Mouse (Mus musculus): ENCODE measurements at regions not wholly inside any gene's neighbourhood (a gene's known extent, or its start where the extent isn't known, plus 50 kb on each side); places are given as distances from the start of the nearest gene placed in this dataset.
A peak's percentile ranks its signal among the peaks of the same experiment; 100 is the strongest.

DNA sequence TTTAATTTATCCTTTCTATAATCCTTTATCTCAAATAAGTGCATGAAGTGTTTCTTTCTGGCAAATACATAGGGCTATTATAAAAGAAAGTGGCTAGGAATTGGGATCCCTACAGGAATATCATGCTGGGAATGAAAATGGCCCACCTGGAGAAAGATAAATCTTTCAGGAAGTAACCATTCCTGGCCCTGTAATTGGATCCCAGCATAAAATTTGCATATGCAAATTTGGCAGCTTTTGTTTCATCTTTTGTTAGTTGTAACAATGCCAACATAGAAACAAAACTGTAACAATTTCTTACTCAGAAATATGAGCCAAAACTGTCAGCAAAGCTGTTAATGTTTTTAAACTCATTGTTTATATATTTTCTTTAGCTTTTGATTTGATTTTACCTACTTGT, 430.0 kb upstream of the Gm20594 start:
- no peak for DNase-seq (ENCODE audit: low read depth, low spot score)

DNA sequence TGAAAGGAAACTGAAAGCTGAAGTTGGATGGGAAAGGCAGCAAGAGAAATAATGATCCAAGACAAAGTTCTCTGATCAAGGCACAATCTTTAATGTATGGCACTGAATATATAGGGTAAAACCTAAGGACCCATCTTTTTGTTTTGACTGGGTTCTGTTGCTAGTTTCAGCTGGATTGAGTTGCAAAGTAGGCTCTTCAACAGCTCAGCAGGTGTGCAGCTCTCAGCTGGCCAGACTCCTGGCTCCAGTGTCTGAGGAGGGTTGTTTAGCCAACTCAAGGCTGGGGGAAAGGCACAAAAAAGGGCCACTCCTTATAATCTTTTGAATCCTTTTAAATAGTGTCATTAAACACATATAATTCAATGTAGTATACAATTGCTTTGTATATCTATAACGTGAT, 416.6 kb upstream of the Gm20594 start:
- Histone ChIP-seq H3K4me3 (ENCODE audit: insufficient read depth in 1 of 2, low read depth in 1 of 2, low read length in 2 of 2, poor library complexity in 1 of 2, severe bottlenecking in 1 of 2) (no peak overlapping the region), H3K9me3 (ENCODE audit: control insufficient read depth, insufficient read depth, low read depth, low read length) (no peaks in the 10 kb centered on the region), H3K27ac (ENCODE audit: insufficient read depth, low read depth, low read length, poor library complexity, severe bottlenecking) (no peak overlapping the region), H3K4me1 (ENCODE audit: control insufficient read depth in 2 of 2, insufficient read depth in 2 of 2, low read length in 2 of 2, poor library complexity in 1 of 2) (no peaks in the 10 kb centered on the region), H3K36me3 (ENCODE audit: control insufficient read depth, insufficient read depth, low read length, poor library complexity, severe bottlenecking) (no peaks in the 10 kb centered on the region), H3K9ac (ENCODE audit: insufficient read depth, low read depth, low read length, poor library complexity, severe bottlenecking) (no peak overlapping the region)
- DNase-seq (ENCODE audit: low read depth, low spot score) = no peak
- TF ChIP-seq ZC3H11A (IDR thresholded peaks at IDR 0.05; ENCODE audit: borderline replicate concordance, low read depth, low read length) (no peak), CHD2 (IDR thresholded peaks at IDR 0.05; ENCODE audit: low read depth, low read length) (no peak), HCFC1 (IDR thresholded peaks at IDR 0.05; ENCODE audit: borderline replicate concordance, insufficient read depth, low read length) (no peak), ZNF384 (IDR thresholded peaks at IDR 0.05; ENCODE audit: low read depth, low read length) (no peak), MAFK (IDR thresholded peaks at IDR 0.05; ENCODE audit: insufficient read depth, low read depth, low read length) (no peak)
- in situ Hi-C loops (cut with MboI; ENCODE audit: low sequenced_read_pairs in 2 of 2, unreplicated experiment in 2 of 2) = no loop called here

More for the DNA sequence above, 430.0 kb upstream of the Gm20594 start:
- H3K9ac ChIP-seq (ENCODE audit: insufficient read depth, low read depth, low read length, poor library complexity, severe bottlenecking) = no peak overlapping the region
- H3K4me1 ChIP-seq (ENCODE audit: control insufficient read depth in 2 of 2, insufficient read depth in 2 of 2, low read length in 2 of 2, poor library complexity in 1 of 2) = no peaks in the 10 kb centered on the region
- H3K4me3 ChIP-seq (ENCODE audit: insufficient read depth in 1 of 2, low read depth in 1 of 2, low read length in 2 of 2, poor library complexity in 1 of 2, severe bottlenecking in 1 of 2) = no peak overlapping the region
- in situ Hi-C loops (cut with MboI; ENCODE audit: low sequenced_read_pairs in 2 of 2, unreplicated experiment in 2 of 2) = no loop called here
- no peaks in the 10 kb centered on the region for H3K9me3 ChIP-seq (ENCODE audit: control insufficient read depth, insufficient read depth, low read depth, low read length)
- TF ChIP-seq HCFC1 (IDR thresholded peaks at IDR 0.05; ENCODE audit: borderline replicate concordance, insufficient read depth, low read length) (no peak), CHD2 (IDR thresholded peaks at IDR 0.05; ENCODE audit: low read depth, low read length) (no peak), ZC3H11A (IDR thresholded peaks at IDR 0.05; ENCODE audit: borderline replicate concordance, low read depth, low read length) (no peak), ZNF384 (IDR thresholded peaks at IDR 0.05; ENCODE audit: low read depth, low read length) (no peak), MAFK (IDR thresholded peaks at IDR 0.05; ENCODE audit: insufficient read depth, low read depth, low read length) (no peak)
- H3K27ac ChIP-seq (ENCODE audit: insufficient read depth, low read depth, low read length, poor library complexity, severe bottlenecking) = no peak overlapping the region
- no peaks in the 10 kb centered on the region for H3K36me3 ChIP-seq (ENCODE audit: control insufficient read depth, insufficient read depth, low read length, poor library complexity, severe bottlenecking)

DNA sequence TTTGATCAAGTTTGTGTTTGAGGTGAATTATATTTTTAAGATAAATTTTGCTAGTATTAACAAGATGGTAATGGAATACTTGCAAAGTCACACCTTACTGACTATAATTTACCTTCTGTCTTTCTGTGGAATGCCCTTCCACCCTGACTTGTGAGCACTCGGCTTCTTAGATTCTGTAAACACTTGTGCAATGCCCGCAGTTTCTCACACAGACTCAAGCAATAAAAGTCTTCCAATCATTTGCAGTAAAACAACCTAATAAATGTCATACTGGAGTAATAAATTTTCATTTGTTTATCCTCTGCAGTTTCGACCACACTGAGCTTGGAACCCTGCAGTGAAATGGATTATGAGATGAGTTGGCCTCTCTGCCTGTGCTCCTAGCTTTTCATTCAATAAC, 408.8 kb upstream of the Gm20594 start:
- TF ChIP-seq MAFK (IDR thresholded peaks at IDR 0.05; ENCODE audit: insufficient read depth, low read depth, low read length) (no peak), HCFC1 (IDR thresholded peaks at IDR 0.05; ENCODE audit: borderline replicate concordance, insufficient read depth, low read length) (no peak), CHD2 (IDR thresholded peaks at IDR 0.05; ENCODE audit: low read depth, low read length) (no peak), ZC3H11A (IDR thresholded peaks at IDR 0.05; ENCODE audit: borderline replicate concordance, low read depth, low read length) (no peak), ZNF384 (IDR thresholded peaks at IDR 0.05; ENCODE audit: low read depth, low read length) (no peak)
- no peaks in the 10 kb centered on the region for H3K4me1 ChIP-seq (ENCODE audit: control insufficient read depth in 2 of 2, insufficient read depth in 2 of 2, low read length in 2 of 2, poor library complexity in 1 of 2)
- in situ Hi-C loops (cut with MboI; ENCODE audit: low sequenced_read_pairs in 2 of 2, unreplicated experiment in 2 of 2) = no loop called here
- DNase-seq (ENCODE audit: low read depth, low spot score) = no peak
- no peaks in the 10 kb centered on the region for H3K9me3 ChIP-seq (ENCODE audit: control insufficient read depth, insufficient read depth, low read depth, low read length)
- no peaks in the 10 kb centered on the region for H3K36me3 ChIP-seq (ENCODE audit: control insufficient read depth, insufficient read depth, low read length, poor library complexity, severe bottlenecking)
- H3K9ac ChIP-seq (ENCODE audit: insufficient read depth, low read depth, low read length, poor library complexity, severe bottlenecking) = no peak overlapping the region
- H3K4me3 ChIP-seq (ENCODE audit: insufficient read depth in 1 of 2, low read depth in 1 of 2, low read length in 2 of 2, poor library complexity in 1 of 2, severe bottlenecking in 1 of 2) = no peak overlapping the region
- H3K27ac ChIP-seq (ENCODE audit: insufficient read depth, low read depth, low read length, poor library complexity, severe bottlenecking) = no peak overlapping the region

DNA sequence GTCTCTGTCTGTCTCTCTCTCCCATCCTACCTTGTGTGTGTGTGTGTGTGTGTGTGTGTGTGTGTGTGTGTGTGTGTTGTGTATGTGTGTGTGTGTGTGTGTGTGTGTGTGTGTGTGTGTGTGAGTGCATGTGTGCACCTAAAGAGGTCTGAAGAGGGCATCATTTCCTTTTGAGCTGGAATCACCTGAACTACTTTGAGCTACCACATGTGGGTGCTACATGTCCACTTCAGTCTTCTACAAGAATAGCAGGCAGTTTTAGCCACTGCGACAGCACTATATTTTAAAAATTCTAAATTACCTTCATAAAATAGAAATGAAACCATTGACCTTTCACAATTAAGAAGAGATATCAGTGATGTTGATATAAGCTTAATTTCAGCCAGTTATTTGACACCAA, 371.9 kb upstream of the Gm20594 start:
- TF ChIP-seq MAFK (IDR thresholded peaks at IDR 0.05; ENCODE audit: insufficient read depth, low read depth, low read length) = no peak
- peak; percentile 30; the same call in 1 of the 2 replicates for TF ChIP-seq ZC3H11A (IDR thresholded peaks at IDR 0.05; ENCODE audit: borderline replicate concordance, low read depth, low read length)
- TF ChIP-seq ZNF384 (IDR thresholded peaks at IDR 0.05; ENCODE audit: low read depth, low read length) = no peak
- no peak overlapping the region for H3K27ac ChIP-seq (ENCODE audit: insufficient read depth, low read depth, low read length, poor library complexity, severe bottlenecking)
- no peak overlapping the region for H3K9ac ChIP-seq (ENCODE audit: insufficient read depth, low read depth, low read length, poor library complexity, severe bottlenecking)
- in situ Hi-C loops (cut with MboI; ENCODE audit: low sequenced_read_pairs in 2 of 2, unreplicated experiment in 2 of 2) = no loop called here
- H3K36me3 ChIP-seq (ENCODE audit: control insufficient read depth, insufficient read depth, low read length, poor library complexity, severe bottlenecking) = no peaks in the 10 kb centered on the region
- H3K4me1 ChIP-seq (ENCODE audit: control insufficient read depth in 2 of 2, insufficient read depth in 2 of 2, low read length in 2 of 2, poor library complexity in 1 of 2) = no peaks in the 10 kb centered on the region
- DNase-seq (ENCODE audit: low read depth, low spot score) = no peak
- H3K4me3 ChIP-seq (ENCODE audit: insufficient read depth in 1 of 2, low read depth in 1 of 2, low read length in 2 of 2, poor library complexity in 1 of 2, severe bottlenecking in 1 of 2) = no peak overlapping the region
- no peaks in the 10 kb centered on the region for H3K9me3 ChIP-seq (ENCODE audit: control insufficient read depth, insufficient read depth, low read depth, low read length)

DNA sequence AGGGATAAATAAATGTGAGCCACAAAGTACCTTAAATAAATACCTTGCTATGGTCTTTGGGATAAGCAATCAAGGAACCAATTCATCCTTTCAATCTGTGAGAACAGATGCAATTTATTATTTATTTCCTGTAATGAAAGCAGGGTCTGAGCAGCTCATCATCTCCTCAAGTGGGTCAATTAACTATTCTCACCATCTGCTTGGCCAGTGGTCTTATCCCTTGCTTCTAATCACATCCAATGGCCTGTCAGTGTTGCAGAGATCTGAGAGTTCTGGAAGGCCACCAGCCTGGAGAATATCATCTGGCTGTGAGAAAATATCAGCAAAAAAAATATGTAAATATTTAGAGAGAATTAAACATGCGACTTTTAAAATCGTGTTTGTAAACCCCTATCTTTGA, 326.5 kb upstream of the Gm20594 start:
- no peak for DNase-seq (ENCODE audit: low read depth, low spot score)
- Histone ChIP-seq H3K4me3 (ENCODE audit: insufficient read depth in 1 of 2, low read depth in 1 of 2, low read length in 2 of 2, poor library complexity in 1 of 2, severe bottlenecking in 1 of 2) (no peak overlapping the region), H3K27ac (ENCODE audit: insufficient read depth, low read depth, low read length, poor library complexity, severe bottlenecking) (no peak overlapping the region), H3K9ac (ENCODE audit: insufficient read depth, low read depth, low read length, poor library complexity, severe bottlenecking) (no peak overlapping the region), H3K36me3 (ENCODE audit: control insufficient read depth, insufficient read depth, low read length, poor library complexity, severe bottlenecking) (no peaks in the 10 kb centered on the region), H3K4me1 (ENCODE audit: control insufficient read depth in 2 of 2, insufficient read depth in 2 of 2, low read length in 2 of 2, poor library complexity in 1 of 2) (no peaks in the 10 kb centered on the region), H3K9me3 (ENCODE audit: control insufficient read depth, insufficient read depth, low read depth, low read length) (no peaks in the 10 kb centered on the region)
- in situ Hi-C loops (cut with MboI; ENCODE audit: low sequenced_read_pairs in 2 of 2, unreplicated experiment in 2 of 2) = no loop called here
- TF ChIP-seq MAFK (IDR thresholded peaks at IDR 0.05; ENCODE audit: insufficient read depth, low read depth, low read length) (no peak), CHD2 (IDR thresholded peaks at IDR 0.05; ENCODE audit: low read depth, low read length) (no peak)
